Mouse (Mus musculus): ENCODE measurements around the gene Ptprd.

- no peak for TF ChIP-seq CTCF (IDR thresholded peaks at IDR 0.05; ENCODE audit: borderline replicate concordance, extremely low read depth, insufficient read depth, insufficient read length)
- no peak for TF ChIP-seq POLR2A (IDR thresholded peaks at IDR 0.05; ENCODE audit: borderline replicate concordance, extremely low read depth, insufficient read depth, insufficient read length, poor library complexity, severe bottlenecking)
Measured at GRCm38 (mm10) chr4:76485848-76486247, 1725.9 kb downstream of the Ptprd start.
